ENCODE assay signal across 22 mouse cellular contexts in genomic region chr17:58973237-58973636, GRCm38 (mm10). TPM values are rescaled to one million over a fixed set of nuclear protein-coding genes. Genes with fewer than 3 reads are reported as not detected.
"Had no signal": no experiment of that assay in that cellular context is flagged by ENCODE, and none has a peak within 500 bp of the region (broad histone marks: within the 10 kb centered on the region; RNA-seq: fewer than 3 reads in every experiment).

No protein-coding gene starts in this region.

- H3K4me3 ChIP-seq: liver, embryonic 12.5 days; myocyte; neural tube, embryonic 13.5 days; neural tube, embryonic 15.5 days had no signal

- H3K27me3 ChIP-seq: liver, embryonic 12.5 days; neural tube, embryonic 13.5 days; neural tube, embryonic 15.5 days had no signal

- H3K4me1 ChIP-seq: liver, embryonic 12.5 days; neural tube, embryonic 15.5 days had no signal

- H3K4me2 ChIP-seq: liver, embryonic 12.5 days; lung, embryonic 14.5 days; neural tube, embryonic 13.5 days; neural tube, embryonic 15.5 days had no signal

- H3K36me3 ChIP-seq: liver, embryonic 12.5 days; neural tube, embryonic 13.5 days; neural tube, embryonic 15.5 days had no signal

- H3K9me3 ChIP-seq: liver, embryonic 12.5 days; neural tube, embryonic 13.5 days; neural tube, embryonic 15.5 days had no signal

- DNase-seq: lung, adult 18-20 months; lung, embryonic 14.5 days; lung, postnatal 10 days; lung, postnatal 4 days; retina, postnatal 1 day; right cerebral cortex, adult 18-20 months; right cerebral cortex, postnatal 25 days; right cerebral cortex, postnatal 4 days; spleen, adult 18-20 months; thymus, adult 18-20 months; thymus, postnatal 14 days; thymus, postnatal 36 days had no signal

- ATAC-seq: liver, embryonic 12.5 days had no signal

- H3K27ac ChIP-seq: liver, embryonic 12.5 days; liver, embryonic 14.5 days; neural tube, embryonic 13.5 days; neural tube, embryonic 15.5 days had no signal

- H3K9ac ChIP-seq: liver, embryonic 12.5 days; liver, embryonic 14.5 days; lung, embryonic 14.5 days; neural tube, embryonic 13.5 days; neural tube, embryonic 15.5 days had no signal

RNA-seq across cellular contexts. Expression of gene Pdzph1, which starts 17.9 kb away (rescaled TPM):
- total RNA-seq: megakaryocyte, adult 5-6 weeks had no signal
- polyA plus RNA-seq: lung, embryonic 14.5 days; lung, embryonic 16.5 days; myocyte; small intestine, adult 2 months; stomach, embryonic 14.5 days; stomach, embryonic 16.5 days had no signal
